Mouse (Mus musculus): ENCODE data around the gene Proz. TPM values are rescaled to one million over a fixed set of nuclear protein-coding genes. Genes with fewer than 3 reads are reported as not detected.

The Proz gene
- 0.07 and 0.18 TPM in 2 replicates for polyA plus RNA-seq (2012; rRNA removed)

GRCm38 (mm10) chr8:13060441-13061150, at the start of gene Proz:
Gene Proz (plus strand): TSS chr8:13060914.
- TF ChIP-seq CTCF (IDR thresholded peaks at IDR 0.05; ENCODE audit: control insufficient read depth, insufficient read depth, insufficient replicate concordance, low read depth, low read length) (no peak), POLR2A (IDR thresholded peaks at IDR 0.05; ENCODE audit: control insufficient read depth, low read depth, low read length) (no peak)
- Histone ChIP-seq H3K4me1 (ENCODE audit: control insufficient read depth, insufficient read depth, low read length) (no peaks in the 10 kb centered on the region), H3K36me3 (ENCODE audit: control insufficient read depth, insufficient read depth, low read length) (no peaks in the 10 kb centered on the region), H3K27ac (ENCODE audit: control insufficient read depth, insufficient read depth, low read depth, low read length) (no peak within 1 kb of the TSS), H3K27me3 (ENCODE audit: control insufficient read depth, insufficient read depth, low read length) (no peaks in the 10 kb centered on the region), H3K4me3 (ENCODE audit: control insufficient read depth, low read depth, low read length) (no peak within 1 kb of the TSS)

- Histone ChIP-seq H3K27ac (ENCODE audit: control insufficient read depth, insufficient read depth, low read depth, low read length) (no peak overlapping the region), H3K36me3 (ENCODE audit: control insufficient read depth, insufficient read depth, low read length) (no peaks in the 10 kb centered on the region), H3K4me1 (ENCODE audit: control insufficient read depth, insufficient read depth, low read length) (no peaks in the 10 kb centered on the region), H3K4me3 (ENCODE audit: control insufficient read depth, low read depth, low read length) (no peak overlapping the region), H3K27me3 (ENCODE audit: control insufficient read depth, insufficient read depth, low read length) (no peaks in the 10 kb centered on the region)
- TF ChIP-seq CTCF (IDR thresholded peaks at IDR 0.05; ENCODE audit: control insufficient read depth, insufficient read depth, insufficient replicate concordance, low read depth, low read length) = no peak
- no peak for TF ChIP-seq POLR2A (IDR thresholded peaks at IDR 0.05; ENCODE audit: control insufficient read depth, low read depth, low read length)
Measured at GRCm38 (mm10) chr8:13019560-13019959, 41.2 kb upstream of the Proz start.

GRCm38 (mm10) chr8:13021830-13022229, 38.9 kb upstream of the Proz start:
- no peaks in the 10 kb centered on the region for H3K36me3 ChIP-seq (ENCODE audit: control insufficient read depth, insufficient read depth, low read length)

GRCm38 (mm10) chr8:13025487-13026224, 35.1 kb upstream of the Proz start, which contains the start of gene F7:
Gene F7 (plus strand): TSS chr8:13026034.
- Histone ChIP-seq H3K4me1 (ENCODE audit: control insufficient read depth, insufficient read depth, low read length) (peaks cover 3% of the 10 kb centered on the region), H3K4me3 (ENCODE audit: control insufficient read depth, low read depth, low read length) (no peak within 1 kb of the TSS), H3K27ac (ENCODE audit: control insufficient read depth, insufficient read depth, low read depth, low read length) (no peak within 1 kb of the TSS), H3K36me3 (ENCODE audit: control insufficient read depth, insufficient read depth, low read length) (no peaks in the 10 kb centered on the region), H3K27me3 (ENCODE audit: control insufficient read depth, insufficient read depth, low read length) (no peaks in the 10 kb centered on the region)
- TF ChIP-seq CTCF (IDR thresholded peaks at IDR 0.05; ENCODE audit: control insufficient read depth, insufficient read depth, insufficient replicate concordance, low read depth, low read length) = no peak
- no peak for TF ChIP-seq POLR2A (IDR thresholded peaks at IDR 0.05; ENCODE audit: control insufficient read depth, low read depth, low read length)

More at GRCm38 (mm10) chr8:13021830-13022229, 38.9 kb upstream of the Proz start:
- Histone ChIP-seq H3K4me3 (ENCODE audit: control insufficient read depth, low read depth, low read length) (no peak overlapping the region), H3K27me3 (ENCODE audit: control insufficient read depth, insufficient read depth, low read length) (no peaks in the 10 kb centered on the region), H3K4me1 (ENCODE audit: control insufficient read depth, insufficient read depth, low read length) (no peaks in the 10 kb centered on the region; the same call in 1 of the 2 replicates), H3K27ac (ENCODE audit: control insufficient read depth, insufficient read depth, low read depth, low read length) (no peak overlapping the region)
- TF ChIP-seq POLR2A (IDR thresholded peaks at IDR 0.05; ENCODE audit: control insufficient read depth, low read depth, low read length) = no peak
- no peak for TF ChIP-seq CTCF (IDR thresholded peaks at IDR 0.05; ENCODE audit: control insufficient read depth, insufficient read depth, insufficient replicate concordance, low read depth, low read length)

GRCm38 (mm10) chr8:13027615-13028014, 33.1 kb upstream of the Proz start:
- no peak overlapping the region for H3K4me3 ChIP-seq (ENCODE audit: control insufficient read depth, low read depth, low read length)
- H3K27me3 ChIP-seq (ENCODE audit: control insufficient read depth, insufficient read depth, low read length) = no peaks in the 10 kb centered on the region
- H3K36me3 ChIP-seq (ENCODE audit: control insufficient read depth, insufficient read depth, low read length) = no peaks in the 10 kb centered on the region
- TF ChIP-seq CTCF (IDR thresholded peaks at IDR 0.05; ENCODE audit: control insufficient read depth, insufficient read depth, insufficient replicate concordance, low read depth, low read length) = no peak
- TF ChIP-seq POLR2A (IDR thresholded peaks at IDR 0.05; ENCODE audit: control insufficient read depth, low read depth, low read length) = no peak
- no peak overlapping the region for H3K27ac ChIP-seq (ENCODE audit: control insufficient read depth, insufficient read depth, low read depth, low read length)
- H3K4me1 ChIP-seq (ENCODE audit: control insufficient read depth, insufficient read depth, low read length) = peaks cover 3% of the 10 kb centered on the region

GRCm38 (mm10) chr8:13028482-13028881, 32.2 kb upstream of the Proz start:
- H3K4me1 ChIP-seq (ENCODE audit: control insufficient read depth, insufficient read depth, low read length) = peaks cover 3% of the 10 kb centered on the region
- H3K27ac ChIP-seq (ENCODE audit: control insufficient read depth, insufficient read depth, low read depth, low read length) = no peak overlapping the region
- H3K27me3 ChIP-seq (ENCODE audit: control insufficient read depth, insufficient read depth, low read length) = no peaks in the 10 kb centered on the region
- TF ChIP-seq POLR2A (IDR thresholded peaks at IDR 0.05; ENCODE audit: control insufficient read depth, low read depth, low read length) (no peak), CTCF (IDR thresholded peaks at IDR 0.05; ENCODE audit: control insufficient read depth, insufficient read depth, insufficient replicate concordance, low read depth, low read length) (no peak)
- H3K36me3 ChIP-seq (ENCODE audit: control insufficient read depth, insufficient read depth, low read length) = no peaks in the 10 kb centered on the region
- no peak overlapping the region for H3K4me3 ChIP-seq (ENCODE audit: control insufficient read depth, low read depth, low read length)

GRCm38 (mm10) chr8:13036346-13036812, 24.3 kb upstream of the Proz start:
- Histone ChIP-seq H3K4me3 (ENCODE audit: control insufficient read depth, low read depth, low read length) (no peak overlapping the region), H3K27me3 (ENCODE audit: control insufficient read depth, insufficient read depth, low read length) (no peaks in the 10 kb centered on the region), H3K4me1 (ENCODE audit: control insufficient read depth, insufficient read depth, low read length) (no peaks in the 10 kb centered on the region), H3K27ac (ENCODE audit: control insufficient read depth, insufficient read depth, low read depth, low read length) (no peak overlapping the region), H3K36me3 (ENCODE audit: control insufficient read depth, insufficient read depth, low read length) (no peaks in the 10 kb centered on the region)
- 0 out of 2 replicates have a peak, but pooled peaks have one; percentile 5 for TF ChIP-seq CTCF (IDR thresholded peaks at IDR 0.05; ENCODE audit: control insufficient read depth, insufficient read depth, insufficient replicate concordance, low read depth, low read length)
- TF ChIP-seq POLR2A (IDR thresholded peaks at IDR 0.05; ENCODE audit: control insufficient read depth, low read depth, low read length) = no peak

Measured in testis, adult 2 months (tissue).